Mouse (Mus musculus) adrenal gland, adult 2 months (tissue): ENCODE measurements around the gene Vmn1r181. TPM values are rescaled to one million over a fixed set of nuclear protein-coding genes. Genes with fewer than 3 reads are reported as not detected.
A peak's percentile ranks its signal among the peaks of the same experiment; 100 is the strongest.
"Not testable (repeated sequence)": the region's sequence is repeated elsewhere in the genome, so short reads cannot be mapped to it uniquely, and the experiment has no call there.

ENCODE experiments used
- DNase-seq: peaks from one replicate; pipeline ENCODE4 v3.0.0; 2021
- long read RNA-seq: library from polyadenylated mRNA; stranded (forward); transcript quantifications from one replicate; pipeline ENCODE4 v2.0.0, GENCODE M21; 2021
- polyA plus RNA-seq: library from polyadenylated mRNA; depleted of rRNA; stranded (reverse); fragments of >200 nt; gene quantifications from 2 replicates; pipeline ENCODE4 v1.2.3, GENCODE M21; 2012; rRNA removed
- total RNA-seq, 2 experiments: library from RNA; stranded (reverse); gene quantifications; 2 replicates each; pipeline ENCODE4 v1.2.3; 2021

Vmn1r181 gene
- total RNA-seq: not detected
- not detected in 2 replicates for polyA plus RNA-seq
- long read RNA-seq: 0 reads

GRCm38 (mm10) chr7:23974315-23974714, at the start of gene Vmn1r181:
TSS of gene Vmn1r181 (plus strand) at chr7:23974615.
- DNase-seq: not testable (repeated sequence)

- no peak for DNase-seq
Observed at GRCm38 (mm10) chr7:23926678-23927077, 47.7 kb upstream of the Vmn1r181 start, which contains the start of gene Vmn1r179. TSS of gene Vmn1r179 (plus strand) at chr7:23926978.

GRCm38 (mm10) chr7:23950332-23950731, 24.1 kb upstream of the Vmn1r181 start, which contains the start of gene Vmn1r180:
TSS of gene Vmn1r180 (plus strand) at chr7:23950632.
- no peak for DNase-seq

GRCm38 (mm10) chr7:23968044-23968443, 6.4 kb upstream of the Vmn1r181 start:
- peak; percentile 14 for DNase-seq

GRCm38 (mm10) chr7:24001391-24001790, 27.0 kb downstream of the Vmn1r181 start, which contains the start of gene V1rd19:
TSS of gene V1rd19 (plus strand) at chr7:24001691.
- DNase-seq: no peak

Other genes starting within 250 kb of the Vmn1r181 start
- not detected for gene Vmn1r174, start 222.3 kb upstream of the Vmn1r181 start, total RNA-seq
- not detected in 2 replicates for gene Vmn1r174, start 222.3 kb upstream of the Vmn1r181 start, polyA plus RNA-seq
- gene Vmn1r175, start 164.0 kb upstream of the Vmn1r181 start, total RNA-seq: not detected
- not detected in 2 replicates for gene Vmn1r175, start 164.0 kb upstream of the Vmn1r181 start, polyA plus RNA-seq
- not detected for gene Vmn1r176, start 137.2 kb upstream of the Vmn1r181 start, total RNA-seq
- not detected in 2 replicates for gene Vmn1r176, start 137.2 kb upstream of the Vmn1r181 start, polyA plus RNA-seq
- not detected for gene Vmn1r177, start 108.2 kb upstream of the Vmn1r181 start, total RNA-seq
- gene Vmn1r177, start 108.2 kb upstream of the Vmn1r181 start, polyA plus RNA-seq: not detected in 2 replicates
- gene Vmn1r178, start 82.6 kb upstream of the Vmn1r181 start, total RNA-seq: not detected
- not detected in 2 replicates for gene Vmn1r178, start 82.6 kb upstream of the Vmn1r181 start, polyA plus RNA-seq
- not detected for gene Vmn1r179, start 47.6 kb upstream of the Vmn1r181 start, total RNA-seq
- not detected in 2 replicates for gene Vmn1r179, start 47.6 kb upstream of the Vmn1r181 start, polyA plus RNA-seq
- not detected for gene Vmn1r180, start 24.0 kb upstream of the Vmn1r181 start, total RNA-seq
- not detected in 2 replicates for gene Vmn1r180, start 24.0 kb upstream of the Vmn1r181 start, polyA plus RNA-seq
- gene V1rd19, start 27.1 kb downstream of the Vmn1r181 start, total RNA-seq: not detected
- not detected in 2 replicates for gene V1rd19, start 27.1 kb downstream of the Vmn1r181 start, polyA plus RNA-seq
- not detected for gene Vmn1r183, start 78.6 kb downstream of the Vmn1r181 start, total RNA-seq
- gene Vmn1r183, start 78.6 kb downstream of the Vmn1r181 start, polyA plus RNA-seq: not detected in 2 replicates
- 10 to 100 TPM; 21.7 to 26.3 TPM for gene Zfp180, start 107.3 kb downstream of the Vmn1r181 start, total RNA-seq
- gene Zfp180, start 107.3 kb downstream of the Vmn1r181 start, polyA plus RNA-seq: 11.3 and 17.9 TPM in 2 replicates
- 1 to 10 TPM; 3.1 to 4.1 TPM for gene Zfp112, start 137.7 kb downstream of the Vmn1r181 start, total RNA-seq
- gene Zfp112, start 137.7 kb downstream of the Vmn1r181 start, polyA plus RNA-seq: 1.8 and 2.2 TPM in 2 replicates
- gene Zfp235, start 159.6 kb downstream of the Vmn1r181 start, total RNA-seq: 1 to 10 TPM; 9.4 to 9.7 TPM
- gene Zfp235, start 159.6 kb downstream of the Vmn1r181 start, polyA plus RNA-seq: 2.6 and 4.2 TPM in 2 replicates
- gene Zfp114, start 200.4 kb downstream of the Vmn1r181 start, total RNA-seq: under 1 TPM; 0.37 to 0.38 TPM
- 0.04 and 0.08 TPM in 2 replicates for gene Zfp114, start 200.4 kb downstream of the Vmn1r181 start, polyA plus RNA-seq
- gene Zfp111, start 236.8 kb downstream of the Vmn1r181 start, total RNA-seq: 1 to 10 TPM; 6.6 to 9.4 TPM
- 0.58 and 0.70 TPM in 2 replicates for gene Zfp111, start 236.8 kb downstream of the Vmn1r181 start, polyA plus RNA-seq